Mouse (Mus musculus) MEL (cell line): ENCODE results near the gene Rpl36al. TPM values are rescaled to one million over a fixed set of nuclear protein-coding genes. Genes with fewer than 3 reads are reported as not detected.

Experiments
- DNase-seq: peaks from one replicate; pipeline ENCODE4 v3.0.0; 2011; ENCODE audit warnings: low read depth, low spot score
- H3K27ac ChIP-seq: 2 replicates; pipeline ENCODE4 v1.5.1; 2012; ENCODE audit warnings: low read depth, mild to moderate bottlenecking, control low read depth, low read length, moderate library complexity; ENCODE audit not compliant: control insufficient read depth
- H3K27me3 ChIP-seq, 2 experiments: fragments of 150-350 bp in 1 of 2; sonication (generic) in 1 of 2; 2 replicates each; pipeline ENCODE4 v1.6.1; 2012; ENCODE audit warnings: low read length in 2 of 2, mild to moderate bottlenecking in 2 of 2, improper control_type of control experiment in 1 of 2, moderate library complexity in 1 of 2; ENCODE audit not compliant: insufficient read depth in 2 of 2, control insufficient read depth in 1 of 2
- H3K36me3 ChIP-seq, 2 experiments: 2 replicates each; pipeline ENCODE4 v1.6.1; 2012 to 2014; ENCODE audit warnings: low read length in 2 of 2, improper control_type of control experiment in 1 of 2, inconsistent platforms in 1 of 2, mild to moderate bottlenecking in 1 of 2; ENCODE audit not compliant: insufficient read depth in 2 of 2, control insufficient read depth in 1 of 2
- H3K4me1 ChIP-seq, 2 experiments: fragments of 150-350 bp in 1 of 2; sonication (generic) in 1 of 2; 2 replicates each; pipeline ENCODE4 v1.6.1; 2012; ENCODE audit warnings: low read length in 2 of 2, improper control_type of control experiment in 1 of 2, mild to moderate bottlenecking in 1 of 2; ENCODE audit not compliant: insufficient read depth in 2 of 2, control insufficient read depth in 1 of 2
- H3K4me3 ChIP-seq, 2 experiments: fragments of 150-350 bp in 1 of 2; sonication (generic) in 1 of 2; 2 replicates each; pipeline ENCODE4 v1.5.1; 2012; ENCODE audit warnings: low read depth in 2 of 2, low read length in 2 of 2, mild to moderate bottlenecking in 2 of 2, moderate library complexity in 2 of 2, control low read depth in 1 of 2, improper control_type of control experiment in 1 of 2; ENCODE audit not compliant: control insufficient read depth in 1 of 2, insufficient read depth in 1 of 2
- H3K79me2 ChIP-seq: 2 replicates; pipeline ENCODE4 v1.6.1; 2012; ENCODE audit warnings: mild to moderate bottlenecking, low read length, moderate library complexity; ENCODE audit not compliant: control insufficient read depth, poor library complexity, insufficient read depth
- H3K9ac ChIP-seq: 2 replicates; pipeline ENCODE4 v1.6.1; 2012; ENCODE audit warnings: low read depth, mild to moderate bottlenecking, control low read depth, low read length, moderate library complexity; ENCODE audit not compliant: control insufficient read depth, poor library complexity, severe bottlenecking
- H3K9me3 ChIP-seq: fragments of 150-350 bp; sonication (generic); replicated peaks from 2 replicates; pipeline ENCODE4 v1.6.1; 2012; ENCODE audit warnings: mild to moderate bottlenecking, low read length, improper control_type of control experiment, moderate library complexity; ENCODE audit not compliant: insufficient read depth
- CHD1 ChIP-seq: IDR thresholded peaks from 2 replicates; pipeline ENCODE4 v1.6.1; 2012; ENCODE audit warnings: low read depth, mild to moderate bottlenecking, inconsistent platforms, low read length, improper control_type of control experiment
- GABPA ChIP-seq: IDR thresholded peaks from 2 replicates; pipeline ENCODE4 v1.6.1; 2012; ENCODE audit warnings: low read depth, mild to moderate bottlenecking, inconsistent platforms, low read length, improper control_type of control experiment, moderate library complexity
- GATA1 ChIP-seq: IDR thresholded peaks from 2 replicates; pipeline ENCODE4 v1.6.1; 2011; ENCODE audit warnings: low read depth, low read length, improper control_type of control experiment
- KAT2A ChIP-seq: conservative IDR thresholded peaks from 2 replicates; pipeline ENCODE4 v1.6.1; 2012; ENCODE audit warnings: low read depth, low read length, improper control_type of control experiment, inconsistent platforms
- MAX ChIP-seq: IDR thresholded peaks from 2 replicates; pipeline ENCODE4 v1.6.1; 2011; ENCODE audit warnings: low read length, improper control_type of control experiment
- MAZ ChIP-seq: IDR thresholded peaks from 2 replicates; pipeline ENCODE4 v1.6.1; 2012; ENCODE audit warnings: low read depth, mild to moderate bottlenecking, inconsistent platforms, low read length, improper control_type of control experiment
- MXI1 ChIP-seq: IDR thresholded peaks from 2 replicates; pipeline ENCODE4 v1.6.1; 2011; ENCODE audit warnings: mild to moderate bottlenecking, low read depth, low read length, improper control_type of control experiment
- MYB ChIP-seq: IDR thresholded peaks from 2 replicates; pipeline ENCODE4 v1.6.1; 2011; ENCODE audit warnings: mild to moderate bottlenecking, low read depth, low read length, improper control_type of control experiment
- MYC ChIP-seq: IDR thresholded peaks from 2 replicates; pipeline ENCODE4 v1.6.1; 2011; ENCODE audit warnings: low read depth, mild to moderate bottlenecking, low read length, improper control_type of control experiment, moderate library complexity
- POLR2A ChIP-seq, 2 experiments: IDR thresholded peaks; 2 replicates each; pipeline ENCODE4 v1.6.1; 2011 to 2012; ENCODE audit warnings: low read length in 2 of 2, mild to moderate bottlenecking in 2 of 2, control low read depth in 1 of 2, improper control_type of control experiment in 1 of 2, low read depth in 1 of 2, moderate library complexity in 1 of 2; ENCODE audit not compliant: control insufficient read depth in 1 of 2, insufficient read depth in 1 of 2, poor library complexity in 1 of 2
- POLR2AphosphoS2 ChIP-seq: IDR thresholded peaks from 2 replicates; pipeline ENCODE4 v1.6.1; 2011; ENCODE audit warnings: low read length, improper control_type of control experiment
- TAL1 ChIP-seq: IDR thresholded peaks from 2 replicates; pipeline ENCODE4 v1.6.1; 2012; ENCODE audit warnings: mild to moderate bottlenecking, inconsistent platforms, low read length, moderate library complexity, mixed read lengths
- TCF12 ChIP-seq: IDR thresholded peaks from 2 replicates; pipeline ENCODE4 v1.6.1; 2014; ENCODE audit warnings: low read depth, mild to moderate bottlenecking, inconsistent platforms, low read length, improper control_type of control experiment, moderate library complexity
- UBTF ChIP-seq: IDR thresholded peaks from 2 replicates; pipeline ENCODE4 v1.6.1; 2012; ENCODE audit warnings: low read depth, mild to moderate bottlenecking, inconsistent platforms, low read length, improper control_type of control experiment, moderate library complexity, borderline replicate concordance; ENCODE audit not compliant: insufficient read depth
- ZC3H11A ChIP-seq: IDR thresholded peaks from 2 replicates; pipeline ENCODE4 v1.6.1; 2012; ENCODE audit warnings: low read depth, mild to moderate bottlenecking, inconsistent platforms, low read length, improper control_type of control experiment
- ZKSCAN1 ChIP-seq: IDR thresholded peaks from 2 replicates; pipeline ENCODE4 v1.6.1; 2012; ENCODE audit warnings: low read depth, mild to moderate bottlenecking, inconsistent platforms, low read length, improper control_type of control experiment, moderate library complexity
- ZNF384 ChIP-seq: IDR thresholded peaks from 2 replicates; pipeline ENCODE4 v1.6.1; 2012; ENCODE audit warnings: low read depth, mild to moderate bottlenecking, inconsistent platforms, low read length, improper control_type of control experiment
- polyA plus RNA-seq, 2 experiments: library from polyadenylated mRNA; stranded (reverse) in 1 of 2; unstranded in 1 of 2; fragments of >175 nt in 1 of 2; fragments of >200 nt in 1 of 2; gene quantifications; 2 replicates each; pipeline versions ENCODE4 v1.2.1 to v1.2.4; 2012; ENCODE audit warnings: low replicate concordance in 2 of 2, low read depth in 1 of 2; ENCODE audit not compliant: insufficient read length in 2 of 2, insufficient read depth in 1 of 2, missing spikeins in 1 of 2
- total RNA-seq: library from RNA; depleted of rRNA; stranded (reverse); fragments of 300-350 nt; gene quantifications from 2 replicates; pipeline ENCODE4 v1.2.3, GENCODE M21; 2012

Gene Rpl36al
- total and polyA plus RNA-seq, 3 experiments = 696 to 1,318 TPM; not detected in 1

DNA sequence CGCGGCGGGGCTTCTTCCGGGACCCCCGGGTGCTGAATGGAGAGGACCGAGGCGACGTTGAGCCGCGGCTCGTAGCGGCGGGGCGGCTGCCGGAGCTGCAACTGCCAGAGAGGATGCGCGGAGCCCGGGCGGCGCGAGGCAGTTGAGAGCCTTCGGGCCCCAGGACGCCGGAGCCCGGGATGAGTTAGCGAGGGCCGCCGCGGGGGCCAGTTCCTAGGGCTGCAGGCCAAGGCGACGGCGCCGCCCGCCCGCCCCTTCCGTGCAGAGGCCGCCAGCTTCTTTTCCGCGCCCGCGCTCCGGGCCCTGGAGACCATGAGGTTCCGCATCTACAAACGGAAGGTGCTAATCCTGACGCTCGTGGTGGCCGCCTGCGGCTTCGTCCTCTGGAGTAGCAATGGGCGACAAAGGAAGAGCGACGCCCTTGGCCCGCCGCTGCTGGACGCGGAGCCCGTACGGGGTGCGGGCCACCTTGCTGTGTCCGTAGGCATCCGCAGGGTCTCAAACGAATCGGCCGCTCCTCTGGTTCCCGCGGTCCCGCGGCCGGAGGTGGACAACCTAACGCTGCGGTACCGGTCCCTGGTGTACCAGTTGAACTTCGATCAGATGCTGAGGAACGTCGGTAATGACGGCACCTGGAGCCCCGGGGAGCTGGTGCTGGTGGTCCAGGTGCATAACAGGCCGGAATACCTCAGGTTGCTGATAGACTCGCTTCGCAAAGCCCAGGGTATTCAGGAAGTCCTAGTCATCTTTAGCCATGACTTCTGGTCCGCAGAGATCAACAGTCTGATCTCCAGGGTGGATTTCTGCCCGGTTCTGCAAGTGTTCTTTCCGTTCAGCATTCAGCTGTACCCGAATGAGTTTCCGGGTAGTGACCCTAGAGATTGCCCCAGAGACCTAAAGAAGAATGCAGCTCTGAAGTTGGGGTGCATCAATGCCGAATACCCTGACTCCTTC lies 736 bp upstream of the Rpl36al start:
- 0 out of 2 replicates have a peak, but pooled peaks have one; percentile 46 for TF ChIP-seq MYC
- TF ChIP-seq TAL1 = no peak
- TF ChIP-seq MAX = peak; percentile 64; the same call in 1 of the 2 replicates
- TF ChIP-seq ZNF384 = no peak
- TF ChIP-seq ZC3H11A = no peak
- TF ChIP-seq GABPA = no peak
- TF ChIP-seq UBTF = peak; percentile 47; the same call in 1 of the 2 replicates
- peak; percentile 63 for TF ChIP-seq CHD1
- no peak for TF ChIP-seq MYB
- 0 out of 2 replicates have a peak, but pooled peaks have one; percentile 13 for TF ChIP-seq KAT2A
- no peak for TF ChIP-seq GATA1
- no peak for TF ChIP-seq ZKSCAN1
- TF ChIP-seq MAZ = peak; percentile 43; the same call in 1 of the 2 replicates
- TF ChIP-seq MXI1 = peak; percentile 34
- 0 out of 2 replicates have a peak, but pooled peaks have one; percentile 4 for TF ChIP-seq TCF12
- H3K27me3 ChIP-seq = no peaks in the 10 kb centered on the region
- H3K9me3 ChIP-seq = no peaks in the 10 kb centered on the region
- peaks cover 52% of the 10 kb centered on the region for H3K79me2 ChIP-seq
- peaks cover 7 to 12% of the 10 kb centered on the region in 2 experiments for H3K4me1 ChIP-seq
- H3K36me3 ChIP-seq = peaks cover 10 to 28% of the 10 kb centered on the region in 2 experiments
- DNase-seq = peak; percentile 74
- peak overlapping the region; percentile 99 for H3K9ac ChIP-seq
- H3K4me3 ChIP-seq = peak overlapping the region; percentile 88 to 96
- peak overlapping the region; percentile 63 for H3K27ac ChIP-seq

DNA sequence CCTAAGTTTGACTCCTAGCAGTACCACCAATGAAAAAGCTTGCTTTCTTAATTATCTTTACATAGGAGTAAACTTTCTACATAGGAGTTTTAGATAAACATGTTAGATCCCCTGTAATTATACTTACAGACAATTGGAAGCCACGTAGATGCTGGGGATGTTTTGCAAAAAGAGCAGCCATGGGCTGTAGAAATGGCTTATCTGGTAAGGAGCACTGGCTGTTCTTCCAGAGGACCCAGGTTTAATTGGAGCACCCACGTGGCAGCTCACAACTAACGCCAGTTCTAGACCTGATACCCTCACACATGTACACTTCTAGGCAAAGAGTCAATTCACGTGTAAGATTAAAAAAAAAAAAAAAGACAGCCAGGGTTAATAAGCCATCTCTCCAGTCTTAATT lies 2.1 kb downstream of the Rpl36al start:
- peaks cover 7% of the 10 kb centered on the region in 2 experiments; a peak in 3 of 4 replicates for H3K4me1 ChIP-seq
- no peak overlapping the region for H3K9ac ChIP-seq
- DNase-seq = no peak
- H3K79me2 ChIP-seq = peaks cover 33% of the 10 kb centered on the region
- no peaks in the 10 kb centered on the region for H3K27me3 ChIP-seq
- no peak overlapping the region for H3K27ac ChIP-seq
- TF ChIP-seq ZNF384 (peak; percentile 41; the same call in 1 of the 2 replicates), MAZ (no peak), POLR2A (IDR thresholded peaks at IDR 0.05; ENCODE audit: control insufficient read depth in 1 of 2, insufficient read depth in 1 of 2, low read depth in 1 of 2, low read length in 2 of 2, poor library complexity in 1 of 2) (peak in 1 of 2 experiments; percentile 46; a peak in 2 of 4 replicates), POLR2AphosphoS2 (peak; percentile 61; the same call in 1 of the 2 replicates)
- TF ChIP-seq, all 39 proteins: peak for 3
- Histone ChIP-seq H3K36me3 (peaks cover 8 to 20% of the 10 kb centered on the region in 2 experiments), H3K4me3 (no peak overlapping the region), H3K9me3 (no peaks in the 10 kb centered on the region)
